Comparison of ENCODE assay signal across 18 mouse cellular contexts in genomic region chr9:107694627-107695026, GRCm38 (mm10). TPM values are rescaled to one million over a fixed set of nuclear protein-coding genes. Genes with fewer than 3 reads are reported as not detected.
DNase-seq lines count a peak whose midpoint lies in the region; ATAC-seq and TF ChIP-seq lines count a peak whose summit lies in the region.
"Had no signal": no experiment of that assay in that cellular context is flagged by ENCODE, and none has a peak within 500 bp of the region (broad histone marks: within the 10 kb centered on the region; RNA-seq: fewer than 3 reads in every experiment).

No protein-coding gene starts in this region.

- no peak overlapping the region for H3K9ac ChIP-seq in kidney, embryonic 15.5 days
- H3K9ac ChIP-seq in lung, postnatal 0 days (replicated peaks; ENCODE audit: low read depth): no peak overlapping the region
- H3K9ac ChIP-seq: forebrain, embryonic 15.5 days; hindbrain, embryonic 12.5 days; liver, embryonic 13.5 days had no signal

- peak overlapping the region; percentile 78 for H3K27ac ChIP-seq in gastrocnemius, adult 2 months
- peak overlapping the region; percentile 78; the same call in 1 of the 2 replicates for H3K27ac ChIP-seq in kidney, embryonic 15.5 days
- peak overlapping the region; percentile 87; the same call in 1 of the 2 replicates for H3K27ac ChIP-seq in lung, postnatal 0 days (ENCODE audit: low read length)
- H3K27ac ChIP-seq: forebrain, embryonic 15.5 days; hindbrain, embryonic 12.5 days; liver, embryonic 13.5 days had no signal

- WGBS in kidney, embryonic 15.5 days: 49% methylated on average over 7 of the region's 7 CpGs
- WGBS in lung, postnatal 0 days: 60% methylated on average over 7 of the region's 7 CpGs

- peaks cover 48% of the 10 kb centered on the region for H3K36me3 ChIP-seq in kidney, embryonic 15.5 days
- peaks cover 11% of the 10 kb centered on the region; the same call in 1 of the 2 replicates for H3K36me3 ChIP-seq in lung, postnatal 0 days (ENCODE audit: insufficient read depth, low read length)
- H3K36me3 ChIP-seq: G1E; liver, embryonic 13.5 days had no signal

- no peak for ATAC-seq in kidney, embryonic 15.5 days (replicated peaks; ENCODE audit: low FRiP score)
- ATAC-seq in lung, postnatal 0 days: 0 out of 2 replicates have a peak, but pooled peaks have one; percentile 2
- ATAC-seq: forebrain, embryonic 15.5 days; intestine, embryonic 16.5 days had no signal

- H3K4me2 ChIP-seq in kidney, embryonic 15.5 days: no peak overlapping the region
- no peak overlapping the region for H3K4me2 ChIP-seq in lung, postnatal 0 days (replicated peaks; ENCODE audit: low read depth, low read length)
- H3K4me2 ChIP-seq: forebrain, embryonic 15.5 days; hindbrain, embryonic 12.5 days; liver, embryonic 13.5 days had no signal

- TF ChIP-seq EP300 in lung, postnatal 0 days (IDR thresholded peaks at IDR 0.05): peak; percentile 48; the same call in 1 of the 2 replicates

- intact Hi-C loops in gastrocnemius, adult 2 months (cut with DNase I): no loop called here

- H3K27me3 ChIP-seq in kidney, embryonic 15.5 days: no peaks in the 10 kb centered on the region
- no peaks in the 10 kb centered on the region for H3K27me3 ChIP-seq in lung, postnatal 0 days (replicated peaks; ENCODE audit: insufficient read depth, low read length)
- H3K27me3 ChIP-seq: forebrain, embryonic 15.5 days had no signal

- TF ChIP-seq CTCF in gastrocnemius, adult 2 months (IDR thresholded peaks at IDR 0.05): no peak
- TF ChIP-seq CTCF in lung, postnatal 0 days (IDR thresholded peaks at IDR 0.05): no peak

- H3K4me3 ChIP-seq in gastrocnemius, adult 2 months: no peak overlapping the region
- no peak overlapping the region for H3K4me3 ChIP-seq in kidney, embryonic 15.5 days (replicated peaks)
- no peak overlapping the region for H3K4me3 ChIP-seq in lung, postnatal 0 days (ENCODE audit: low read depth, low read length)
- H3K4me3 ChIP-seq: forebrain, embryonic 15.5 days; hindbrain, embryonic 12.5 days; liver, embryonic 13.5 days; megakaryocyte, embryonic 14.5 days had no signal

- H3K4me1 ChIP-seq in kidney, embryonic 15.5 days: peaks cover 66% of the 10 kb centered on the region
- peaks cover 39% of the 10 kb centered on the region for H3K4me1 ChIP-seq in lung, postnatal 0 days (ENCODE audit: insufficient read depth, low read depth, low read length)

- no peaks in the 10 kb centered on the region for H3K9me3 ChIP-seq in kidney, embryonic 15.5 days (replicated peaks)
- H3K9me3 ChIP-seq in lung, postnatal 0 days (ENCODE audit: low read length): no peaks in the 10 kb centered on the region
- H3K9me3 ChIP-seq: forebrain, embryonic 15.5 days; G1E; hindbrain, embryonic 12.5 days; liver, embryonic 13.5 days; megakaryocyte, embryonic 14.5 days had no signal

- peak; percentile 66 for DNase-seq in gastrocnemius, adult 2 months
- DNase-seq in gastrocnemius, postnatal 4 days (ENCODE audit: low spot score in 2 of 2): no peak
- DNase-seq in kidney, adult 9 months: no peak
- DNase-seq in adrenal gland, postnatal 36 days: peak; percentile 42 to 69
- no peak for DNase-seq in lung, postnatal 0 days (ENCODE audit: low spot score)
- no peak for DNase-seq in frontal cortex, postnatal 36 days (ENCODE audit: low spot score in 2 of 2)
- no peak for DNase-seq in embryo, embryonic 9.5 days (ENCODE audit: extremely low spot score)
- DNase-seq: cerebellum, adult 18-20 months; layer of hippocampus, adult 9-11 months; liver, embryonic 13.5 days had no signal

RNA-seq across cellular contexts. Expression of gene Gnat1, which starts 15.1 kb away (rescaled TPM):
- not detected for total RNA-seq in gastrocnemius, adult 2 months (2021)
- not detected for total RNA-seq in gastrocnemius, postnatal 4 days (2021)
- 3.9 and 4.6 TPM in 2 replicates for polyA plus RNA-seq in kidney, embryonic 15.5 days (2015; fragmentation: Nextera tagmentation; extraction: Ambion mirVana)
- not detected for total RNA-seq in adrenal gland, postnatal 36 days (2021)
- polyA plus RNA-seq in lung, postnatal 0 days (2015; fragmentation: Nextera tagmentation; extraction: Ambion mirVana): 0.23 and 0.30 TPM in 2 replicates
- total RNA-seq: monocyte, adult 5-6 weeks; neutrophil, adult 5-6 weeks had no signal
- polyA plus RNA-seq: G1E had no signal

RNA-seq across cellular contexts. Expression of gene Sema3f, which starts 15.6 kb away (rescaled TPM):
- total RNA-seq in gastrocnemius, adult 2 months (2021): 1 to 10 TPM; 6.3 to 9.2 TPM
- total RNA-seq in gastrocnemius, postnatal 4 days (2021): 10 to 100 TPM; 26.4 to 27.2 TPM
- 21.3 and 23.9 TPM in 2 replicates for polyA plus RNA-seq in kidney, embryonic 15.5 days (2015; fragmentation: Nextera tagmentation; extraction: Ambion mirVana)
- total RNA-seq in adrenal gland, postnatal 36 days (2021): 10 to 100 TPM; 22.6 to 41.3 TPM
- polyA plus RNA-seq in lung, postnatal 0 days (2015; fragmentation: Nextera tagmentation; extraction: Ambion mirVana): 23.4 and 24.9 TPM in 2 replicates
- total RNA-seq: monocyte, adult 5-6 weeks had no signal

RNA-seq across cellular contexts. Expression of gene Slc38a3, which starts 25.3 kb away (rescaled TPM):
- total RNA-seq in gastrocnemius, adult 2 months (2021): 10 to 100 TPM; 60.8 to 94.7 TPM
- 10 to 100 TPM; 10.6 to 11.3 TPM for total RNA-seq in gastrocnemius, postnatal 4 days (2021)
- 7.1 and 8.1 TPM in 2 replicates for polyA plus RNA-seq in kidney, embryonic 15.5 days (2015; fragmentation: Nextera tagmentation; extraction: Ambion mirVana)
- 1 to 10 TPM in 1 of 2 experiments, under 1 TPM in 1; 0.30 to 1.0 TPM for total RNA-seq in adrenal gland, postnatal 36 days (2021)
- polyA plus RNA-seq in lung, postnatal 0 days (2015; fragmentation: Nextera tagmentation; extraction: Ambion mirVana): 0.51 and 0.81 TPM in 2 replicates
- total RNA-seq: monocyte, adult 5-6 weeks; neutrophil, adult 5-6 weeks had no signal
- polyA plus RNA-seq: G1E had no signal

RNA-seq across cellular contexts. Expression of gene Gnai2, which starts 59.5 kb away (rescaled TPM):
- total RNA-seq in gastrocnemius, adult 2 months (2021): 10 to 100 TPM; 59.9 to 77.7 TPM
- 100 to 1,000 TPM; 307 to 340 TPM for total RNA-seq in gastrocnemius, postnatal 4 days (2021)
- 403 and 424 TPM in 2 replicates for polyA plus RNA-seq in kidney, embryonic 15.5 days (2015; fragmentation: Nextera tagmentation; extraction: Ambion mirVana)
- 100 to 1,000 TPM; 221 to 245 TPM for total RNA-seq in adrenal gland, postnatal 36 days (2021)
- polyA plus RNA-seq in lung, postnatal 0 days (2015; fragmentation: Nextera tagmentation; extraction: Ambion mirVana): 414 and 417 TPM in 2 replicates

Comparison
In these comparisons a context has a peak if more than half of its experiments do, and no peak if none do; other contexts are left out.
1. DNase-seq: peak in gastrocnemius, adult 2 months (single experiment) and adrenal gland, postnatal 36 days (2 of 2); none in gastrocnemius, postnatal 4 days (0 of 2), kidney, adult 9 months (single experiment), lung, postnatal 0 days (single experiment), frontal cortex, postnatal 36 days (0 of 2) and embryo, embryonic 9.5 days (single experiment).
2. RNA of gene Slc38a3, which starts 25.3 kb away (total RNA-seq): 60.8 to 94.7 TPM in gastrocnemius, adult 2 months and 10.6 to 11.3 TPM in gastrocnemius, postnatal 4 days; 0.30 to 1.0 TPM in adrenal gland, postnatal 36 days; every median in the first group is over 4 times any median in the second.
3. Peak in every context shown above with its lines, with median percentiles within 50 percentile points of each other: H3K27ac ChIP-seq.